Mouse (Mus musculus) WW6 (cell line): ENCODE measurements around the gene Olfr894.
"Not testable (repeated sequence)": the region's sequence is repeated elsewhere in the genome, so short reads cannot be mapped to it uniquely, and the experiment has no call there.

Source experiments
- DNase-seq: peaks from one replicate; pipeline ENCODE4 v3.0.0-alpha.2; 2013; ENCODE audit warnings: low read depth, low spot score

Olfr894 gene

DNA sequence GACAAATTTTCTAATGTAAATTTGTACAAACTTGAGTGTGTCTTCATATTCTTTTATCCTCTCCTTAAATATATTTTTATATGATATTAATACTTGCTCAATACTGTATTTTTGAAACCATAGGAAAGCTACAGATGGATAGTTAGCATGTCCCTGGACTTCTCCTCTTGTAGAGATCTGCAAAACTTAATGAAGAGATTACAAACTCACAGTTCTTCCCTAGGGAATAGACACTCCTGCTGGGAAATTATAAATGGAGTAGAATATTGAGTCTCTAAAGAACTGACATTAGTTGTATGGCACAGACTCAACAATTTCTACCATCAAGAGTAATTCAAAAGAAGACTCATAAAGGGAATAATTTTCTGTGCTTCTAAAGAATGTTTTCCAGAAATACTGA is at the start of gene Olfr894:
Gene Olfr894, plus strand, starts transcription at position 301 of the 400 bp plus-strand sequence.
- DNase-seq, result no peak

DNA sequence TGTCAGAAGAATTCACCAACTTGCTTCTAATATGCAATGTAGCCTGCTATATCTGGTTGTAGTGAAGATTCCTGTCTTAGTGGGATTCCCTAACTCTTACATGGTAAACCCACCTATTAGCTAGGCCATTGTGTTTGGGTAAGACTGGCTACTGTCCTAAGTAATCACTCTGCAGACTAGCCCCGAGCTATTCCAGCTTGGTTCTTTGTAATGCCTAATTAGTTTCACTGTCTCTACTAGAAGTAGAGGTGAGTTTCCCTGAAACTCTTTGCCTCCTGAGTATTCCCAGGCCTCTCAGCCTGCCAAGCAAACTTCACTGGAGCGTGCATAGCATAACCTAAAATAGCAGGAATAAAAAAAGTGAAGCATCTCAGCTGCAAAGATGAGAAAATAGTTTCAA is 49.5 kb upstream of the Olfr894 start:
- DNase-seq, result not testable (repeated sequence)

GRCm38 (mm10) chr9:38180721-38181120 is 37.1 kb upstream of the Olfr894 start, which contains the start of gene Olfr891:
Gene Olfr891 (minus strand): TSS chr9:38180821.
- DNase-seq, result no peak

DNA sequence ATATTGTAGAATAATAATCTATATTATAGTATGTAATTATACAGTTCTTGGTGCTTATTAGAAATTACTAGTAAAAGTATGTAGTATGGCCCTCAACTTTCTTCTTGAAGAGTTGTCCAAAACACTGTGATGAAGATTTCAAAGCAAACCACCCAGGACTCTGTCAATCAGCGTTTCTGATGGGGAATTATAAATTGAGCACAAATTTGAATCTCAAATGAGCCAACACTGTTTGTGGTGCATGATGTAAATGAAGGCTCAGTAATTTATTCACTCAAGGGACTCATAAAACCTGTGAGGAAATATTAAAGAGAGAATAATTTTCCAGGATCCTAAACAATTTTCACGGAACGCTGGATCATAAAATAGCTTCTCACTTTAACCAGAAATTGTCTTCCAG is 9.8 kb upstream of the Olfr894 start, which contains the start of gene Olfr893:
Gene Olfr893, plus strand, starts transcription at position 301 of the 400 bp plus-strand sequence.
- no peak for DNase-seq

GRCm38 (mm10) chr9:38252474-38252873 is 34.6 kb downstream of the Olfr894 start, which contains the start of gene Olfr143:
Gene Olfr143 (plus strand): TSS chr9:38252774.
- no peak for DNase-seq

- DNase-seq, result no peak
Observed at GRCm38 (mm10) chr9:38267551-38267950, 49.7 kb downstream of the Olfr894 start, which contains the start of gene Olfr895. Gene Olfr895 (plus strand): TSS chr9:38267851.
